Mouse (Mus musculus) heart, embryonic 13.5 days (tissue): ENCODE measurements around the gene Ilk. TPM values are rescaled to one million over a fixed set of nuclear protein-coding genes. Genes with fewer than 3 reads are reported as not detected.

ENCODE experiments used
- ATAC-seq: fragments of 200-750 bp; cut with Nextera tagmentation; 2 replicates; pipeline ENCODE4 v1.8.0; 2017; ENCODE audit warnings: moderate TSS enrichment; ENCODE audit not compliant: insufficient number of reproducible peaks, low FRiP score, low TSS enrichment; ENCODE audit errors: extremely low read depth
- H3K27ac ChIP-seq: fragments of 300-500 bp; sonication (generic); replicated peaks from 2 replicates; pipeline ENCODE4 v1.5.1; 2015; ENCODE audit warnings: moderate library complexity, mild to moderate bottlenecking, inconsistent platforms
- H3K27me3 ChIP-seq: fragments of 300-500 bp; sonication (generic); replicated peaks from 2 replicates; pipeline ENCODE4 v1.6.1; 2015; ENCODE audit warnings: mild to moderate bottlenecking, inconsistent platforms
- H3K36me3 ChIP-seq: fragments of 300-500 bp; sonication (generic); 2 replicates; pipeline ENCODE4 v1.6.1; 2015; ENCODE audit warnings: mild to moderate bottlenecking, inconsistent platforms
- H3K4me1 ChIP-seq: fragments of 300-500 bp; sonication (generic); 2 replicates; pipeline ENCODE4 v1.6.1; 2015; ENCODE audit warnings: inconsistent platforms
- H3K4me2 ChIP-seq: fragments of 300-500 bp; sonication (generic); 2 replicates; pipeline ENCODE4 v1.6.1; 2015; ENCODE audit warnings: inconsistent platforms, mild to moderate bottlenecking, moderate library complexity
- H3K4me3 ChIP-seq: fragments of 300-500 bp; sonication (generic); 2 replicates; pipeline ENCODE4 v1.5.1; 2015; ENCODE audit warnings: moderate library complexity, mild to moderate bottlenecking, inconsistent platforms
- H3K9ac ChIP-seq: fragments of 300-500 bp; sonication (generic); 2 replicates; pipeline ENCODE4 v1.6.1; 2015; ENCODE audit warnings: inconsistent platforms, mild to moderate bottlenecking, moderate library complexity
- H3K9me3 ChIP-seq: fragments of 300-500 bp; sonication (generic); 2 replicates; pipeline ENCODE4 v1.6.1; 2016; ENCODE audit warnings: inconsistent platforms
- WGBS: fragments of 180-500 bp; shearing (Covaris S2); methylation state at CpG from one replicate; pipeline ENCODE4 v1.1.7; 2015; ENCODE audit warnings: mixed read lengths; 5-methylcytosine and 5-hydroxymethylcytosine counted together
- polyA plus RNA-seq: library from polyadenylated mRNA; unstranded; fragments of >200 nt; fragmentation: Nextera tagmentation; extraction: Ambion mirVana; gene quantifications from 2 replicates; pipeline ENCODE4 v1.2.1, GENCODE M21; 2015

Gene Ilk
- 354 and 386 TPM in 2 replicates for polyA plus RNA-seq

DNA sequence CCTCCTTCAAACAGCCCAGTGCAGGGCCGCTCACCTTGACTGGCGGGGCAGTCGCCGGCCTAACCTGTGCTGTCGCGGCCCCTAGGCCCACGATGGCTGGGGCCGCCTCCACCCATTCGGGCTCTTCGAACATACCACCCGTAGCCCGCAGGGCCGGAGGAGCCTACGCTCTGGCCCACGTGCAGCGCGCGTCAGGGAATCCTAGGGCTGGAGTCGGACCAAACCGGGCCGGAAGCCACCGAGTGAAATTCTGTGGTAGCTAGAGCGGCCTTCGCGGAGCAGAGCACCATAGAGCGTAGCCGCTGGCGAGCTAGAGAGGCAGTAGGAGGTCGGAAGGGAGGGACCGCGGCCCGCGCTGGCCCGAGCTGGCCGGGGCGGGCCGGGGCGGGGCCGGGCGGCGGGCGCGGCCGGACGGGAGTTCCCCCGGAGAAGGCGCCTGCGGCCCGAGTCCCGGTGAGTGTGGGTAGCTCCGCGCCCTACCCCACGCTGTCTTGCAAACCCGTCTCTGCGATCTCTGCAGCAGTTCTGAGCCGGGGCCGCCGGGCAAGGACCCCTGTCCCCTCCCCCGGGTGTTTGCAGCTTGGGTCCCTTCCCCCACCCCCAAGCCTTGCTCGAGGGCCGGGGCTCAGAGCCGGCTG lies at the start of gene Ilk:
TSS of gene Ilk (plus strand) at position 329 of the 638 bp plus-strand sequence.
- peak; percentile 95 for ATAC-seq
- peaks cover 56% of the 10 kb centered on the region for H3K36me3 ChIP-seq

GRCm38 (mm10) chr7:105690875-105691274 lies 45.5 kb upstream of the Ilk start:
- H3K4me2 ChIP-seq, result no peak overlapping the region
- ATAC-seq, result no peak
- H3K9ac ChIP-seq, result no peak overlapping the region
- H3K36me3 ChIP-seq, result no peaks in the 10 kb centered on the region
- no peak overlapping the region for H3K27ac ChIP-seq
- H3K4me1 ChIP-seq, result no peaks in the 10 kb centered on the region
- H3K4me3 ChIP-seq, result no peak overlapping the region
- H3K9me3 ChIP-seq, result no peaks in the 10 kb centered on the region
- 63% methylated on average over 1 of the region's 1 CpGs for WGBS
- peaks cover 3% of the 10 kb centered on the region; the same call in 1 of the 2 replicates for H3K27me3 ChIP-seq

More for the DNA sequence above, at the start of gene Ilk:
- Histone ChIP-seq H3K27me3 (no peaks in the 10 kb centered on the region), H3K4me1 (peaks cover 37% of the 10 kb centered on the region), H3K9me3 (no peaks in the 10 kb centered on the region), H3K4me2 (peak within 1 kb of the TSS; percentile 92), H3K9ac (peak within 1 kb of the TSS; percentile 99), H3K4me3 (peak within 1 kb of the TSS; percentile 96), H3K27ac (peak within 1 kb of the TSS; percentile 98)
- under 1% methylated on average over 41 of the region's 62 CpGs for WGBS

- no peaks in the 10 kb centered on the region for H3K27me3 ChIP-seq
- no peak overlapping the region for H3K9ac ChIP-seq
- no peak overlapping the region for H3K27ac ChIP-seq
- no peak overlapping the region for H3K4me3 ChIP-seq
- H3K4me1 ChIP-seq, result no peaks in the 10 kb centered on the region
- ATAC-seq, result no peak
- no peaks in the 10 kb centered on the region for H3K9me3 ChIP-seq
- WGBS, result 73% methylated on average over 16 of the region's 16 CpGs
- H3K4me2 ChIP-seq, result no peak overlapping the region
- no peaks in the 10 kb centered on the region for H3K36me3 ChIP-seq
Observed at GRCm38 (mm10) chr7:105703184-105703583, 33.2 kb upstream of the Ilk start.

GRCm38 (mm10) chr7:105703816-105704215 lies 32.6 kb upstream of the Ilk start:
- Histone ChIP-seq H3K27ac (no peak overlapping the region), H3K4me1 (no peaks in the 10 kb centered on the region), H3K36me3 (no peaks in the 10 kb centered on the region), H3K9me3 (no peaks in the 10 kb centered on the region), H3K27me3 (no peaks in the 10 kb centered on the region), H3K4me3 (no peak overlapping the region), H3K4me2 (no peak overlapping the region), H3K9ac (no peak overlapping the region)
- ATAC-seq, result no peak
- WGBS, result 74% methylated on average over 4 of the region's 4 CpGs

GRCm38 (mm10) chr7:105708733-105709132 lies 27.7 kb upstream of the Ilk start:
- 77% methylated on average over 5 of the region's 5 CpGs for WGBS
- H3K4me1 ChIP-seq, result no peaks in the 10 kb centered on the region
- no peaks in the 10 kb centered on the region for H3K9me3 ChIP-seq

DNA sequence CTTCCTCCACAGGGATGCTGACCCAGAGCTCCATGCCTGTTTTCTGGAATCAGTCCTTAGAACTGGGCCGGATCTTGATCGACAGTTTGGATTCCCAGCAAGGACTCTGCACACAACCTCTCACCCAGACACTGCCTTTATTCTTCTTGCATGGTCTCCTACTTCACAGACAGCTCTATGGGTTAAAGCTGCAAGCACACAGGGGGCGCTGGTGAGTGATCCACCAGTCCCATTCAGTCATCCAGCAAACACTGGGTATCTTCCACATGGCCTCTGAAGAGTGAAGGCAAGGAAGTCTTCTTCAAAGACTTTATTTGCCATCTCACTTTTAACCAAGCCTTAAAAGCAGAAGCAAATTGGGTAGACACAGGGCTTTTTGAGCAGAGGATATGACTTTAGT lies 21.0 kb upstream of the Ilk start:
- Histone ChIP-seq H3K4me3 (no peak overlapping the region), H3K4me2 (no peak overlapping the region), H3K4me1 (no peaks in the 10 kb centered on the region), H3K9ac (no peak overlapping the region), H3K9me3 (no peaks in the 10 kb centered on the region), H3K36me3 (no peaks in the 10 kb centered on the region), H3K27ac (no peak overlapping the region), H3K27me3 (no peaks in the 10 kb centered on the region)
- 53% methylated on average over 3 of the region's 3 CpGs for WGBS
- ATAC-seq, result no peak

More at GRCm38 (mm10) chr7:105708733-105709132, 27.7 kb upstream of the Ilk start:
- Histone ChIP-seq H3K27me3 (no peaks in the 10 kb centered on the region), H3K4me3 (no peak overlapping the region), H3K4me2 (no peak overlapping the region), H3K36me3 (no peaks in the 10 kb centered on the region), H3K27ac (no peak overlapping the region), H3K9ac (no peak overlapping the region)
- ATAC-seq, result no peak

DNA sequence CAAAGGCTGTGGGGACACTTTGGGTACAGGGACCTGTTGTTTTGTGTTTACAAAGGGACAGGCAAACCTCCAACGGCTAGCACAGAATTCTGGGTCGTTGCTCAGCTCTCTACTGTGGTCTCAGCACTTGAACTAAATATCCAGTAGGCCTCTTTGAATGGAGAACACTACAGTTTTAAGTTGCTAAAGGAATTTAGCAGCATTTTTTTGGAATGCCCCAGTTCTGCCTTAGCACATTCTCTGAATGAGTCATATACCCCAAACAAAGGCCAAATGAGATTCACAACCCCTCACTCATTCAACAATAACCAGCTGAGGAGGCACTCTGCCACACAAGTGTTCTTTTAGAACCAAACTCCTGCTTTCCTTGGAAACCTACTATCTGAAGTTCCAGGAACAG lies 14.5 kb upstream of the Ilk start:
- Histone ChIP-seq H3K4me2 (no peak overlapping the region), H3K9me3 (no peaks in the 10 kb centered on the region), H3K27me3 (no peaks in the 10 kb centered on the region), H3K36me3 (no peaks in the 10 kb centered on the region), H3K9ac (no peak overlapping the region), H3K4me1 (no peaks in the 10 kb centered on the region), H3K4me3 (no peak overlapping the region), H3K27ac (no peak overlapping the region)
- ATAC-seq, result no peak
- WGBS, result 64% methylated on average over 2 of the region's 2 CpGs

DNA sequence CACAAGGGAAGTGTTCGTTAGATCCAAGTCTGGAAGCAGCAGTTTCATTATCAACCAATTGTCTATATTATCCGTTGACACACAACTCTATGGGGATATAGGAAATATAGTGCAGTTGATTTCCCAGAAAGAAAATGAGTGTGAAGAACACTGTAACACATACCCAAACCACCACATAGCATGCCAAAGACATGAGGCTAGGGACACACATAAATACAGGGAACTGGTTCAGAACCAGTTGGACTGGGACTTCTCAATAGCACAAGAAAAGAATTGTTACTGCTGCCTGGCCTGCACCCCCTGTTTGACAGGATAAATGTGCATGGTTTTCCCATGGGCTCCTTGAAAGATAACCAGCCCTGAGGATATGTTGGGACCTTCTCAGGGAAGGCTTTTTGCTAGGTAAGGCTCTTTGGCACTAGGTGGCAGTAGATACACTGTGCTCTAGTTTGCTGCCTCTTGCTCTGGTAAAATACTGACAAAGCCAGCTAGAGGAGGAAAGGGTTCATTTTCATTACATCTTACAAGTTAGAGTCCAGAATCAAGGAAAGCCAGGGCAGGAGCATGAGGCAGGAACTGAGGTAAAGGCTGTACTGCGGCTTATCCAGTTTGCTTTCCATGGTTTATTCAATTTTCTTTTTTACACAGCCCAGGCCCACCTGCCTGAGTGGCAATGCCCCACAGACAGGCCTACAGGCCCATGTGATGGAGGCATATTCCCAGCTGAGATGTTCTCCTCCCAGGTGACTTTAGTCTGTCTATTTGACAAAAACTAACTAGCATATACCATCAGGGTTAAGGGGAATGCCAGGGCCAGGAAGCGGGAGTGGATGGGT lies 10.0 kb upstream of the Ilk start:
- Histone ChIP-seq H3K4me1 (no peaks in the 10 kb centered on the region), H3K4me2 (no peak overlapping the region), H3K4me3 (no peak overlapping the region), H3K27me3 (no peaks in the 10 kb centered on the region), H3K9ac (0 out of 2 replicates have a peak overlapping the region, but pooled peaks have one; percentile 21), H3K36me3 (peaks cover 29% of the 10 kb centered on the region), H3K9me3 (no peaks in the 10 kb centered on the region), H3K27ac (no peak overlapping the region)
- 77% methylated on average over 4 of the region's 4 CpGs for WGBS
- no peak for ATAC-seq

GRCm38 (mm10) chr7:105726980-105727325 lies 9.4 kb upstream of the Ilk start:
- H3K36me3 ChIP-seq, result peaks cover 35% of the 10 kb centered on the region
- no peak overlapping the region for H3K27ac ChIP-seq
- no peaks in the 10 kb centered on the region for H3K4me1 ChIP-seq
- H3K27me3 ChIP-seq, result no peaks in the 10 kb centered on the region
- H3K9ac ChIP-seq, result 0 out of 2 replicates have a peak overlapping the region, but pooled peaks have one; percentile 21
- H3K4me3 ChIP-seq, result no peak overlapping the region
- no peak for ATAC-seq
- H3K4me2 ChIP-seq, result no peak overlapping the region
- WGBS, result 87% methylated on average over 4 of the region's 4 CpGs
- H3K9me3 ChIP-seq, result no peaks in the 10 kb centered on the region

GRCm38 (mm10) chr7:105728701-105729428 lies 7.5 kb upstream of the Ilk start:
- no peak for ATAC-seq
- no peaks in the 10 kb centered on the region for H3K9me3 ChIP-seq
- 77% methylated on average over 6 of the region's 6 CpGs for WGBS
- no peak overlapping the region for H3K9ac ChIP-seq
- H3K27ac ChIP-seq, result no peak overlapping the region; the same call in 1 of the 2 replicates
- H3K4me1 ChIP-seq, result no peaks in the 10 kb centered on the region
- H3K4me2 ChIP-seq, result no peak overlapping the region
- H3K4me3 ChIP-seq, result no peak overlapping the region
- no peaks in the 10 kb centered on the region for H3K27me3 ChIP-seq
- H3K36me3 ChIP-seq, result peaks cover 54% of the 10 kb centered on the region

GRCm38 (mm10) chr7:105733836-105734235 lies 2.6 kb upstream of the Ilk start:
- WGBS, result 91% methylated on average over 11 of the region's 11 CpGs
- Histone ChIP-seq H3K9ac (no peak overlapping the region), H3K27ac (no peak overlapping the region), H3K4me3 (no peak overlapping the region), H3K4me2 (no peak overlapping the region), H3K27me3 (no peaks in the 10 kb centered on the region), H3K36me3 (peaks cover 56% of the 10 kb centered on the region), H3K9me3 (no peaks in the 10 kb centered on the region), H3K4me1 (peaks cover 28% of the 10 kb centered on the region)
- no peak for ATAC-seq
